Mouse (Mus musculus) liver, embryonic 18 days (tissue): ENCODE measurements around the gene Gm13539. TPM values are rescaled to one million over a fixed set of nuclear protein-coding genes. Genes with fewer than 3 reads are reported as not detected.

ENCODE experiments used
- polyA plus RNA-seq: library from polyadenylated mRNA; depleted of rRNA; stranded (reverse); fragments of >200 nt; gene quantifications from 2 replicates; pipeline ENCODE4 v1.2.3, GENCODE M21; 2012; rRNA removed

Gm13539 gene
- polyA plus RNA-seq = not detected in 2 replicates

DNA sequence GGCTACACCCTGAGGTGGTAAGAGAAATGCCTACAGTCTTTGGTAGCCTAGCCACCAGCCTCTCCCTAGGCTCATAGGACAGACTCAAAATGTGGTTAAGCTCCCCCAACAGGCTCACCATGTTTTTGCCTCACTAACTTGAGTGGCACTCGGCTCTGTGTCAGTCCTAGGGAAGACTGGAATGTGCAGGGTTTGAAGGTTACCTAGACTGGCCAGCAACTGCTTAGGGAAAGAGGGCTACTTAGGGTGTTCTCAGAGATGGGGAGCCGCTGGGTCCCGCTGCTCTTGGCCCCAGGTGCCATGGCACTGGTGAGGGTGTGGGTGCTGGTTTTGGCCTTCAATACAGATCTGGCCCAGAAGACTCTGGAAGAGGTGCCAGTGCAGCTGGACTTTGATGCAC is at the start of gene Gm13539:
TSS of gene Gm13539 (plus strand) at position 301 of the 400 bp plus-strand sequence.

DNA sequence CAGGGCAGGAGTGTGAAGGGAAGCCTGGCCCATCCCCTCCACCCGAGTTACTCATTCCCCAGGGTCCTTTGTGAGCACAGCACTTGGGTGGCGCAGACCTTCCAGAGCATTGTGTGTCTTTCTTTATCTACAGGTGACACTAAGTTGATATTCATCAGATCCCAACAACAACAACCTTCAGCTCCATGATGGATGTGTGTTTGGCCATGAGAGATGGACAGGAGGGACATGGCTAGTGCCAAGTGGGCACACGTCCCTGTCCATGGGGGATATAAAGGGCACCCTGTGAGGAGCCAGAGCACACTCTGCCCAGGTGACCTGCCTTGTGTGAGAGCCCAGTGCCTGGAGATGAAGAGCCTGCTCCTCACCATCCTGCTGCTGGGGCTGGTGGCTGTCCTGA is 45.3 kb upstream of the Gm13539 start, which contains the start of gene Obp2b:
TSS of gene Obp2b (plus strand) at position 301 of the 400 bp plus-strand sequence.

DNA sequence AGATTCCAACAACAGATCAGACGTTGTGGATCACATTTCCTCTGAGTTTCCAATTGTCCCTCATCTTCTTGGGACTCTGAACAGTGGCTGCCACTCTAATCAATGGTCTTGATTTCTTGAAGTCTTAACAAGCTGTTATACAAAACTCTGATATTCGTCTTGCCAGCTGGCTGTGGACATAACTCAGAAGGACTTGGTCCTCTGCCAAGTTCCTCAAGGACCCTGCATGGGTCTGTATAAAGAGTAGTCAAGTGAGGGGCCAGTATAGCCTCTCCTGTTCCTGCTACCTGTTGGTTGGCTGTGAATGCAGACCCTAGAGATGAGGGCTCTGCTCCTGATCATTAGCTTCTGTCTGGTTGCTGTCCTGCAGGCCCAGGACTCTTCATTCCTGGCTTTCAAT is 16.8 kb upstream of the Gm13539 start, which contains the start of gene Lcn3:
TSS of gene Lcn3 (plus strand) at position 301 of the 400 bp plus-strand sequence.

DNA sequence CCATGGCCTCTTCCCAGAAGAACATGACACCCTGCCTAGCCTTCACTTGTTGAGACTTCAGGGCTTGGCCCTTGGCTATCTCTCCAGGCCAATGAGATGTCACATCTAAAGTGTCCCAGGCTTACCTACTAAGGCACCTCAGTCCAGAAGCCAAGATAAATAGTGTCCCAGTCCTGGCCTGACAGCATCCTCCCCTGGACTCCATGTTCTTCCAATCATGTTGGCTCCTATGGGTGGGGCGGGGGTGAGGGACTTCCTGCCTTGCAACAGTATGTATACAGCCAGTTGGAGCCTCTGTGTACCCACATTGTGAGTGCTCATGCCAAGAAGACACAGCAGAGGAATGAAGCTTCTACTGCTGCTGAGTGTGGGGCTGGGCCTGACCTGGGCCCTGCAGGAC is 5.3 kb upstream of the Gm13539 start, which contains the start of gene Lcn11:
TSS of gene Lcn11 (plus strand) at position 301 of the 400 bp plus-strand sequence.

DNA sequence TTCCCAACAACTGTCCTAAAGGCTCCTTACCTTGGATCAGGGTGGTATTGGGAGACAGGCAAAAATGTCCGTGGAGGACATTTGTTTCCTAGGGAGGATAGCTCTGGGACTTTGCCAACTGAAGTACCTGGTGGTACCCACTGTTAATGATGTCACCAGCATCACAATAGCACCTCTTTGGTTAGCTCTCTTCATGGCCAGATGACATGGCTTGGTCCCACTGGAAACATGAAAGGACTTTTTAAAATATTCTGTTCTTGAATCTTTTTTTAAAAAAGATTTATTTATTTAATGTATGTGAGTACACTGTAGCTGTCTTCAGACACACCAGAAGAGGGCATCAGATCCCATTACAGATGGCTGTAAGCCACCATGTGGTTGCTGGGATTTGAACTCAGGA is 33.7 kb downstream of the Gm13539 start, which contains the start of gene Glt6d1:
TSS of gene Glt6d1 (minus strand) at position 101 of the 400 bp plus-strand sequence.

DNA sequence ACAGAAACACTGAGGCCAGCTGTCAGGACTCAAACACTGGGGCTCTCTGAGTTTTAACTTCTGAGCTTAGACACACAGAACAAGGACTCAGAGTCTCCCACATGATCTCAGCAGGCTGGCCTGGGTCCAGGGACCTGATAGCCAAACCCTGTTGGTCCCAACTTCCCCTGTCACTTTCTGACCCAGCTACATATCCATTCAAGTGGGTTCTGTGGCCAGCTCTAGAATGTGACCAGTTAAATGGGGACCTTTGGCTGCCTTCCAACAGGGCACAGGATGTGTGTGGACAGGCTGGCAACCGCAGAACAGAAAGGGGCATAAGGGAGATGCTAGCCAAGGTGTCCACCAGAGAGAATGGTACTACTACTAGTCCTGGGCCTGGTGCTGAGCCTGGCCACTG is 40.7 kb downstream of the Gm13539 start, which contains the start of gene Lcn9:
TSS of gene Lcn9 (plus strand) at position 348 of the 400 bp plus-strand sequence.

Other genes starting within 250 kb of the Gm13539 start
- gene Traf2, start 235.3 kb upstream of the Gm13539 start, polyA plus RNA-seq = 5.9 and 6.6 TPM in 2 replicates
- 102 and 106 TPM in 2 replicates for gene Edf1, start 224.4 kb upstream of the Gm13539 start, polyA plus RNA-seq
- gene Mamdc4, start 207.4 kb upstream of the Gm13539 start, polyA plus RNA-seq = 0.99 and 2.5 TPM in 2 replicates
- 33.1 and 38.3 TPM in 2 replicates for gene Phpt1, start 207.0 kb upstream of the Gm13539 start, polyA plus RNA-seq
- 0.05 and 0.13 TPM in 2 replicates for gene Ajm1, start 200.5 kb upstream of the Gm13539 start, polyA plus RNA-seq
- 17.2 and 22.1 TPM in 2 replicates for gene Rabl6, start 173.7 kb upstream of the Gm13539 start, polyA plus RNA-seq
- gene Ccdc183, start 164.6 kb upstream of the Gm13539 start, polyA plus RNA-seq = not detected in 2 replicates
- 23.0 and 24.3 TPM in 2 replicates for gene Tmem141, start 160.3 kb upstream of the Gm13539 start, polyA plus RNA-seq
- gene Fcna, start 154.2 kb upstream of the Gm13539 start, polyA plus RNA-seq = 84.3 and 88.2 TPM in 2 replicates
- gene Lcn8, start 129.1 kb upstream of the Gm13539 start, polyA plus RNA-seq = not detected in 2 replicates
- not detected in 2 replicates for gene Lcn5, start 124.3 kb upstream of the Gm13539 start, polyA plus RNA-seq
- not detected in 2 replicates for gene Lcn6, start 105.5 kb upstream of the Gm13539 start, polyA plus RNA-seq
- not detected in 2 replicates for gene Lcn10, start 99.5 kb upstream of the Gm13539 start, polyA plus RNA-seq
- not detected in 2 replicates for gene Obp2a, start 82.2 kb upstream of the Gm13539 start, polyA plus RNA-seq
- 4.9 and 5.3 TPM in 2 replicates for gene Bmyc, start 75.5 kb upstream of the Gm13539 start, polyA plus RNA-seq
- gene Obp2b, start 45.2 kb upstream of the Gm13539 start, polyA plus RNA-seq = not detected in 2 replicates
- gene Lcn3, start 16.7 kb upstream of the Gm13539 start, polyA plus RNA-seq = not detected in 2 replicates
- gene Lcn11, start 5.2 kb upstream of the Gm13539 start, polyA plus RNA-seq = not detected in 2 replicates
- gene Glt6d1, start 33.6 kb downstream of the Gm13539 start, polyA plus RNA-seq = not detected in 2 replicates
- gene Lcn9, start 40.9 kb downstream of the Gm13539 start, polyA plus RNA-seq = not detected in 2 replicates
- not detected in 2 replicates for gene Sohlh1, start 65.0 kb downstream of the Gm13539 start, polyA plus RNA-seq
- 0.17 and 0.23 TPM in 2 replicates for gene Kcnt1, start 81.5 kb downstream of the Gm13539 start, polyA plus RNA-seq
- gene Camsap1, start 201.0 kb downstream of the Gm13539 start, polyA plus RNA-seq = 1.7 and 2.0 TPM in 2 replicates
- gene Ubac1, start 239.5 kb downstream of the Gm13539 start, polyA plus RNA-seq = 142 and 147 TPM in 2 replicates